Mouse (Mus musculus): ENCODE results near the gene Heg1. TPM values are rescaled to one million over a fixed set of nuclear protein-coding genes. Genes with fewer than 3 reads are reported as not detected.

Gene Heg1
- total RNA-seq, 2 experiments from 2014 or later = 24.9 to 34.2 TPM

DNA sequence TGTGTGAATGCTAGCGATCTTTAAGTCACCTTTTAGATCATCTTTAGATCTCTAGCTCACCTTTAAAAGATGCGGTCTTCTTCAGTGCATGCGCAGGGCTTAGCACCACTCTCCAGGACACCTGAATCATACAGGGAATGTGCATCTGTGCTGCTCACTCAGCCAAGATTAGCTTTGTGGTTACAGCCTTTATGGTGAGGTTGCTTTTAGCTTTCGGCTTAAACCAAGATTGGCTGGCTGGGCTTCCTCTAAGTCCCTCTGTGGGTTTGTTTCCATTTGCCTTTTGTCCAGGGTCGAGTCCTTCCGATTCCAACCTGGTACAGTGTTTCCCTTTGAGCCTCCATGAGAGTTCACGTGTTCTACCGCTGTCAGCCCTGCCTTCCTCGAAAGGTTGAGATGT, 20.1 kb downstream of the Heg1 start:
- no peak for ATAC-seq (replicated peaks; ENCODE audit: poor library complexity, severe bottlenecking)

DNA sequence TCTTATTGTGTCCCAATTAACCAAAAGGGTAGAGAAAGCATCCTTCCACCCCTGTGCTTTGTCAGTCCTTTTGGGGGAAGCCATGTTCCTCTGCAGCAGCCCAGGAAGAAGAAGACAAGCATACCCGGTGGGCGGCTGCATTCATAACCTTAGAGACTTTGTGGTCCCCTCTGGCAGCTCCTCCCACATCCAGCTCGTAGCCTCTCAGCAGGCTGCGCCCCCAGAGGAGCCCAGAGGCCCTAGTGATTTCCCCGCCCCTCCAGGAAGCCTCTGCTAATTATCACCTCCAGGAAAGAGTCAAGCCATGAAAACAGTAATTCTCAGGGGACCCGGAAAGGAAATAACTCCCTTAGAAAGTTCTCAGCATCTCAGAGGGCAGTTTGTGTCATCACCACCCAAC, 21.1 kb downstream of the Heg1 start:
- ATAC-seq (replicated peaks; ENCODE audit: poor library complexity, severe bottlenecking) = no peak

DNA sequence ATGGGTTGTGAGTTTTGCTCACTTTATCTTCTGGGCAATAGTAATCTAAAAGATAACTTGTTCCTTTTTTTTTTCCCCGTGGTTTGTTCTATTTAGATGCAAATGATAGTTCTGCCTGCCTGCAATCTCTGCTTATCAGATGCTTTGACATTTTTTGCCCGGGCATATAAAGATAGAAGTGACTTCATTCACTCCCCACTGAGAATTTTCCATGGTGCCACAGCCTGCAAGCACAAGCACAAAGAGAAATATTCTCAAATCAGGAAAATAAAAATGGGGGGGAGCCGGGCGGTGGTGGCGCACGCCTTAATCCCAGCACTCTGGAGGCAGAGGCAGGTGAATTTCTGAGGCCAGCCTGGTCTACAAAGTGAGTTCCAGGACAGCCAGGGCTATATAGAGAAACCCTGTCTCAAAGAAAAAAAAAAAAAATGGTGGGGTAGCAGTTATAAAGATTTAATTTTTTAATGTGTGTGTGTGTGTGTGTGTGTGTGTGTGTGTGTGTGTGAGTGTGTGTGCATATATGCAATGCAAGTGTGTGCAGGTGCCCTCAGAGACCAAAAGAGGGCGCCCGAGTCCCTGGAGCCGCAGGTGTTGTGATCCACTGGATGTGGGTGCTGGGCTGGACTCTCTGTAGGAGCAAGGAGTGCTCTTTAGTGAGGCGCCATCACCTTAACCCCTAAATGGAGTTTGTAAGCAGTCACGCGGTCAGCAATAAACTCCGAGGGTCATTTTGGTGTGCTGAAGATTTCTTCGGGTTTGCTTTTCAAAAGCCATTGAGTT, 22.1 kb downstream of the Heg1 start:
- no peak for ATAC-seq (replicated peaks; ENCODE audit: poor library complexity, severe bottlenecking)

DNA sequence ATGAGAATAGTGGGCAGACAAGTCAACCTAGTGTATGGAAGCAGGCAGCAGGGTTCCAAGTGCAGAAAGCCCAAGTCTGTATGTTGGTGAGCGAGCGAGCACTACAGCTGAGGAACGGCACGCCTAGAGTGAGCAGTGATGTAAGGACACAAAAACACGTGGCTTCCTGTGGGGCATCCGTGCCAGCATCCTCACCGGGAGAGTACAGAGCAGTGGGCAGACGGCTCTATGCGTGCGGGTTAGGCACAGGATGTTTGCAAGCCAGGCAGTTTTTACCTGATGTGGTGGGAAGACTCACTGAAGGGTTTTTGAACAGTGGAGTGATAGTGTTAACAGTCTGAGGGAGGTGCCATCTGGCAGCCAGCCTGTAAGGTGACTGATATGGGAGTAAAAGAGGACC, 23.9 kb downstream of the Heg1 start:
- ATAC-seq (replicated peaks; ENCODE audit: poor library complexity, severe bottlenecking) = no peak

DNA sequence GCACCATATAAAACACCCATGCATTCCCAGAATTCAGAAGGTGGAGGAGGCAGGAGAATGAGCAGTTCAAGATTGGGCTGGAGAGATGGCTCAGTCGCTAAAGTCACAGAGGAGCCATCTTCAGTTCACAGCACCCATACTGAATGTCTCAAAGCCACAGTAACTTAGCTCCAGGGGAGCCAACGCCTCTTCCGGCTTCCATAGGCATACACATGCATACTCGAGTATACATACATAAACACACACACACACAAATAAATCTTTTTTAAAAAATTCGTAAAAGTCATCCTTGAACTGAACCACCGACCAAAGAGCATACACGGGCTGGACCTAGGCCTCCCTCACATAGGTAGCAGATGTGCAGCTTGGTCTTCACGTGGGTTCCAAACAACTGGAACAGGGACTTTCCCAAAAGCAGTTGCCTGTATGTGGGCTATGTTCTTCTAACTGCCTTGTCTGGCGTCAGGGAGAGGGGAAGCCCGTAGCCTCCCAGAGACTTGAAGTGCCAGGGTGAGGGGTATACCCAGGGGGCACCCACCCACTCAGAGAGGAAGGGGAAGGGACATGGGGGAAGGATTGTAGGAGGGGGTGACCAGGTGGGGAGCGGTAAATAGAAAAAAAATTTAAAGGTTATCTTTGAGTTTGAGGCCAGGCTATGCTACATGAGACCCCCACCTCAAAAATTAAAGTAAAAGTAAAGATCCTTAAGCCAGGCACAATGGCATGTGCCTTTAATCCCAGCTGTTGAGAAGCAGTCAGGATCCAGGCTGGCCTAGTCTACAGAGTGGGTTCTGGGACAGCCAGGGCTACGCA, 24.6 kb downstream of the Heg1 start:
- ATAC-seq (replicated peaks; ENCODE audit: poor library complexity, severe bottlenecking) = no peak

DNA sequence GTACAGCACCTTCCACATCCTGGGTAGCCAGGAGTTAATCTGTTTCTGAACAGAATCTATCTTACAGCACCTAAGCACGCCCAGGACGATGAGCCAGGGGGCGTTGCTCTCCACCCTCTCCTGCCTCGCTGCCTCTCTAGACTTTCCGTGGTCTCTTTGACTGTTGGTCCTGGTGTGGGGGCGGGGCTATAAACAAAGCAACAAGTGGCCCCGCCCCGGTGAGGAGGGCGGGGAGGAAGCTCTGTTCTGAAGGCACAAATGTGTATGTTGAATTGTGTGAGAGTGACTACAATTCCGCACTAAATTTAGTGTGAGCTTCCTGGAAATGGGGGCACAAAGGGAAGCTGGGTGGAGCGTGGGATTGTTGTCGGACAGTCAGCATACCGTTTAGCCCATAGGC, 30.1 kb downstream of the Heg1 start:
- peak; percentile 98 for ATAC-seq (replicated peaks; ENCODE audit: poor library complexity, severe bottlenecking)

DNA sequence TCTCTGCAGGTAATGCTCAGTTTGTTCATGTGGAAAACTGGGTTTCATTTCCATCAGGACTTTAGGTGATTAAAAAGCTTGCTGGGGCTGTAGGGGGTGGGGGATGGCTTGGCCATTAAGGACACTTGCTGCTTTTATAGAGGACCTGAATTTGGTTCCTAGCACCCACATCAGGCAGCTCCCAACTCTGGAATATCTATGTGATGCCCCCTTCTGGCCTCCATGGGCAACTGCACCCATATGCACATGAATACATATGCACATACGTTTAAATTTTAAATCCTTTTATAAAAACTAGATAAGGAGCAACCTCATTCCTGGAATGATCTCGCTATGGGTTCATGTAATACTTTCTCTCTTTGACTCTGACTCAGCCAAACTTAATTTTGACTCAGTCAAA, 39.1 kb downstream of the Heg1 start:
- ATAC-seq (replicated peaks; ENCODE audit: poor library complexity, severe bottlenecking) = no peak

DNA sequence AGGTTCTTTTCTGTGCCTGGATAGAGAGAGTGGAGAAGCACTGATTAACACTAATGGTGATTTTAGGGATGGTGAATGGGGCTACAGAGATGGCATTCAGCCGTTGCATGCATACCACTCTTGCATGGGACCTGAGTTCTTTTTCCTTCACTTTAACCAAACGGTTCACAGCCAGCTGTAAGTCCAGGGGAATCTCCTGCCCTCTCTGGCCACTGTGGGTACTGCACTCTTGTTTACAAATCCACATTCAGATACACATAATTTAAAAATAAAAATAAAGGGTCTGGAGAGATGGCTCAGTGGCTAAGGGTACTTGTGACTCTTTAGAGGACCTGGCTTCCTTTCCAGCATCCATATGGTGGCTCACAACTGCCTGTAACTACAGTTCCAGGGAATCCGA, 39.8 kb downstream of the Heg1 start:
- no peak for ATAC-seq (replicated peaks; ENCODE audit: poor library complexity, severe bottlenecking)

DNA sequence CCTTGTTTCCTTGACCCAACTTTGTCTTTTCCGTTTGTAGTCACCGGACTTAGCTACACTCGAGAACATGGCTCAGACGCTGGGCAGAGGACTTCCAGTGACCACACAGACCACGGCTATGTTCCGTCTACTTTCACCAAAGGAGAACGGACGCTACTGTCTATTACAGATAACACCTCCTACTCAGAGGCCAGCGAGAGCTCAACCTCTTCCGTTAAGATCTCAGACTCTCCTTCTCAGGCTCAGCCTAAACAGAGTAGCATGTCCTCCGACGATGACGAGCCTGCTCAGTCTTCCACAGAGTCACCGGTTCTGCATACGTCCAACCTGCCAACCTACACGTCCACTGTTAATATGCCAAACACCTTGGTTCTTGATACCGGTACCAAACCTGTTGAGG, 42.1 kb downstream of the Heg1 start:
- ATAC-seq (replicated peaks; ENCODE audit: poor library complexity, severe bottlenecking) = no peak

DNA sequence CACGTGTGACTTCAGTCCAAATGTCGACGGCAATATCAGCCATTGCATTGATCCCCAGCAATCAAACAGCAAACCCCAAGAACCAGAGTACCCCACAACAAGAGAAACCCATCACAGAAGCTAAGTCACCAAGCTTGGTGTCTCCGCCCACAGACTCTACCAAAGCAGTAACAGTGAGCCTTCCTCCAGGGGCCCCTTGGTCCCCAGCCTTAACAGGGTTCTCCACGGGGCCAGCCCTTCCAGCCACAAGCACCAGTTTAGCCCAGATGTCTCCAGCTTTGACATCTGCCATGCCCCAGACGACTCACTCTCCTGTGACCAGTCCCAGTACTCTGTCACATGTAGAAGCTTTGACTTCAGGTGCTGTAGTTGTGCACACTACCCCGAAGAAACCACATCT, 42.7 kb downstream of the Heg1 start:
- no peak for ATAC-seq (replicated peaks; ENCODE audit: poor library complexity, severe bottlenecking)

DNA sequence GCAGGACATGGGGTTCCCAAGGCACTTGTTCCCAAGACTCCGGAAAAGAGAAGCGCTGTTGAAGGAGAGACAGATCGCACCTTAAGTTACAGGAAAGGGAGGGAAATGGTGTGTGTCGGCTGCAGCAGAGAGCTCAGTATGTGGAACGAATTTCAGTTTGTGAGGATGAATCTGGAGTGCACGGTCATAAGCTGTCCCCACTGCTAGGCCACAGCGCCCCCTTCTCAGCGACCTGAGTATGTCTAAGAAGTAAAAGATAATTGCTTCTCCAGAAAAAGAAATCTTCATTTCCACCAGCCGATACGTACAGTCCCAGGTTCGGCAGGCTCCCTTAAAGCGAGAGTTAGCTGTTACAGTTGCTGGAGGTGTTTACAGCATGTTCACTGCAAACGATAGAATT, 44.3 kb downstream of the Heg1 start:
- ATAC-seq (replicated peaks; ENCODE audit: poor library complexity, severe bottlenecking) = no peak

DNA sequence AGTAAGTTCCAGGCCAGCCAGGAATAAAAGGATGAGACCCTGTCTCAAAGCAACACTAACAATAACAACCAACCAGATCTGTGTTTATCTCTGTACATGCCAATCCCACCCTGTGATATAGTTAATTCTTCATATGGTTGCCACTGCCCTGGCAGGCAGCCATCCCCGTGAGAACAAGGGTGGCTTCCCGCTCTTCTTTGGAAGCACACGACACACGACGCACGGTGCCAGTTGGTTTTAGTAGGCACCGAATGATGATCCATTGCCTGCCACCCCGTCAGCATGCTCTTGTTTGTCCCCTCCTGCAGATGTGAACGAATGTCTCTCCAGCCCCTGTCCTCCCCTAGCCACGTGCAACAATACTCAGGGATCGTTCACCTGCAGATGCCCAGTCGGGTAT, 47.1 kb downstream of the Heg1 start:
- no peak for ATAC-seq (replicated peaks; ENCODE audit: poor library complexity, severe bottlenecking)

DNA sequence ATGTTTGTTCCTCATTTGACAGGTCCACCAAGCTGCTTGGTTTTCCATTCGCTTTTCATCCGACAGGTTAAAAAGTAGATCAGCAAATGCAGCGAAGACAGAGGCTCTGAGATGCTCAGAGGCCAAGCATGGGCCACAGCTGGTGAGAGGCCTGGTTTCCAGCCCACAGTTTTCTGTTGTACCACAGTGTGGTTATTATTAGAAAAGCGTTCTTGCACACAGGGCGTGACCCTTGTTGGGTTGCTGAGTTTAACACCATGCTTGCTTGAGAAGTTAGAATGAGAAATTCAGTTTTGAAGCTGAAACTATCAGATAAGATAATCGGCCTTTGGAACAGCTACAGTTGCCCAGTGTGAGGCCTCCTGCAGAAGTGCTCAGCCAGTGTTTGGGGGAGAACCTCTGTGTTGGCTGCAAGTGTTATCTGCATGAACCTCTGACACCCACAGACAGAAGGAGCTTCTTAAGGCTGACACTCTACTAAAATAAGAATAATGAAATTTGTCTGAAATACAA, 48.1 kb downstream of the Heg1 start:
- ATAC-seq (replicated peaks; ENCODE audit: poor library complexity, severe bottlenecking) = peak; percentile 62

DNA sequence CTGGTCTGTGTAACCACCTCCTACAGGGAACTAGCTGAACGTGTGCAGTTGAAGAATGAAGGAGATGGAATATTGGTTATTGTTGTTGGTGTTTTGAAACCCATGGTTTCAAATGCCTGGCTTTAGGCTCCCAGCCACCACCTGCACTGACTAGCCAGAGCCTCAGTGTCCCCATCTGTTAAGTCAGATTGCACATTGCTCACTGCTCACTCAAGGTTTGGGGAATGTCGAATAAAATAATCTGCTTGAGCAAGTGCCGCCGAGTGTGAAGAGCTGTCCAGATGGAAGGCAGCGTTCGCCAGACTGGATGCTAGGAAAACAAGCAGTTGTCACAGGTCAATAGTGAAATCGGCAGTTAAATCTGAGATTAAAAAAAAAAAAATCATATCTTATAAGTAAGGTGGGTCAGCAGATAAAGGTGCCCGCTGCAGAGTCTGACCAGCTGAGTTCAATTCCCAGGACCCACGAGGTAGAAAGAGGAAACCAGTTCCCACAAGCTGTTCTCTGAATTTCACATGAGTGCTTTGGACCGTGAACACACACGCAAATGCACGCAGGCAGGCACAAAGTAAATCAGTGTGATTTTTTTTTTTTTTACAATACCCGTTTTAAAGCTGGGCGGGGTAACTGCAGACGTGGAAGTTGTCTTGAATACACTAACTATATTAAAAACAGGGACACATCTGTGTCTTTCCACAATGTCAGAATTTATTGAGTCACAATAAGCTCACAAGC, 48.8 kb downstream of the Heg1 start:
- ATAC-seq (replicated peaks; ENCODE audit: poor library complexity, severe bottlenecking) = peak; percentile 9; the same call in 1 of the 2 replicates

DNA sequence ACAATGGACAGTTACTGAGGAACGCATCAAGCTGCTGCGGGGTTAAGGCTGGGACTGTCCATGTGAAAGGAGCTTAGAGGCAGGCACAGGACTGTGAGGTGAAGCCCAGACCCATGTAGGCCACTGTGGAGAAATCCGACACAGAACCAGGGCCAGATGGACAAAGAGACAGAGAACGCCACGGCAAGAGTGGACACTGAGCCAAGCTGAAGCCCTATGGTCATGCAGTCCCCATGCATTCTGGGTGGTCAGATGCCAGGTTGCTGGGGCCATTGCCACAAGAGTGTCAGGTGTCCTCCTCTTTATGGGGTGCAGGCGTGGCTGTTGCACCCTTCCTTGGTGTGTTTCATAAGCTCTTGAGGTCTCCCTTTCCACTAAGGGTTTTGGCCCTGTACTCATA, 49.7 kb downstream of the Heg1 start:
- 0 out of 2 replicates have a peak, but pooled peaks have one; percentile 31 for ATAC-seq (replicated peaks; ENCODE audit: poor library complexity, severe bottlenecking)

DNA sequence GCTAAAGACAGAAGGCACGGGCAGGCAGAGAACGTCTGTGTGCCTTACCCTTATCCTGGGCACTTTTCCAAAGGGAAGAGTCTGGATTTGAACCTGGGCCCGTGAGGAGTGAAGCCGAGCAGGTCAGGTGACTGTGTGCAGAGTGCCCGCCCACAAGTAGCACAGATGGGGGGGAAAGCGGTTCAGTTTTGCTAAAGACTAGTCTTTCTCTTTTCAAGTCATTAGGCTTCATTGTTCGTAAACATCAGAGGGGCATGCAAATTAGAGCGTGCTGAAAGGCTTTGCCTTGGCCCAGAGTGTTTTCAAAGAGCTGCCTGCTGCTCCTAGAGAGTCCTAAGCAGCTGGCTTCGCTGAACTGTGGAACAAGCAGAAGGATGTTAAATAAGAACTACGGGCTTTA, 50.4 kb downstream of the Heg1 start:
- ATAC-seq (replicated peaks; ENCODE audit: poor library complexity, severe bottlenecking) = no peak

DNA sequence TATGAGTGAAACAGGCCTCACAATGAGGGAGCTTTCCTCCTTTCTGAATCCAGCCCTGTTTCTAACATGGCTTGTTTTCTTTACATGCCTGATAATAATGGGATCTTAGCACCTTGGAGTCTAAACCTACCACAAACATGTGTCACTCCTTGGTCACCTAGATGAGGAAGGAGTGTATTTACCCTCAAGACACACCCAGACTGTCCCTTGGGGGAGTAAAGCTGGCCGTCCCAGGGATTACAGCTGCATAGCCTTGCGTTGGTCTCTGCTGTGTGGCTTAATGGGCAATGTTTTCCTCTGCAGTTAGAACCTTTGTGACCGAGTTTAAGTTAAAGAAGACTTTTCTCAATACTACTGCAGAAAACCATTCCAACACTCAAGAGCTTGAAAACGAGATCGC, 51.1 kb downstream of the Heg1 start:
- ATAC-seq (replicated peaks; ENCODE audit: poor library complexity, severe bottlenecking) = no peak

DNA sequence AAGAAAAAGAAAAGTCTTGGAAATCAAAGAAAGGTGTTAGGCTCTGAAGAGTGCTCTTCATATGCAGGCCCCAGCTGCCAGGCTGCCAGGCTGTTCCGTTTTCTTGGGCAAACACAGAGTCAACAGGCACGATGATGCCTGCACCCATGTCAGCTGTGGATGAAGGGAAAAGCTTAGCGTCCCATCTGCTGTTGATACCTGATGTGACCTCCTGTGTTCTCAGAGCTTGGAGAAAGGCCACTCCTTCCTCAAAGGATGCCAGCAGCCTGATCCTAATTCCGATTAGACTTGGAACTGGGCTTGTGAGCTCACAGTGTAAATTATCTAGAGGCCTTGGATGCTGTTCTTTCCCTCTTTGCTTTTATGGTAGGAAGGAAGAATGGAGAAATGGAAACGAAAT, 51.6 kb downstream of the Heg1 start:
- no peak for ATAC-seq (replicated peaks; ENCODE audit: poor library complexity, severe bottlenecking)

DNA sequence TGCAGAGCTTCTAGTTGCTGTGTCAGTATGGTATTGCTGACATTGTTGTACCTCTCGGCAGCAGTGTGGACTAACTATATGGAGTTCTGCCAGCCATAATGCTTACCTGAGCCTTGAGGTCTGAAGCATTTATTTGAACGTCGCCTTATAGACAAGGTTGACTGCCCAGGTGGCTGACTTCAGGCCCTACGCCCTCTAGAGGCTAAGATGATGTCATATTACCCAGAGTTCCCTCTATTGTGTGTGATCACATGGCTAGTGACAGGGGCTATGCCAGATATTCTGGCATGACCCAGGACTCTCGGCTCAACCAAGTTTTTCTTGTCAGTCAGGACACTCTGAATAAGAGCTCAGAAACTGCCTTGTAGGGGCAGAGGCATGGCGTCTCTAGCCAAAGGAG, 52.6 kb downstream of the Heg1 start:
- no peak for ATAC-seq (replicated peaks; ENCODE audit: poor library complexity, severe bottlenecking)

DNA sequence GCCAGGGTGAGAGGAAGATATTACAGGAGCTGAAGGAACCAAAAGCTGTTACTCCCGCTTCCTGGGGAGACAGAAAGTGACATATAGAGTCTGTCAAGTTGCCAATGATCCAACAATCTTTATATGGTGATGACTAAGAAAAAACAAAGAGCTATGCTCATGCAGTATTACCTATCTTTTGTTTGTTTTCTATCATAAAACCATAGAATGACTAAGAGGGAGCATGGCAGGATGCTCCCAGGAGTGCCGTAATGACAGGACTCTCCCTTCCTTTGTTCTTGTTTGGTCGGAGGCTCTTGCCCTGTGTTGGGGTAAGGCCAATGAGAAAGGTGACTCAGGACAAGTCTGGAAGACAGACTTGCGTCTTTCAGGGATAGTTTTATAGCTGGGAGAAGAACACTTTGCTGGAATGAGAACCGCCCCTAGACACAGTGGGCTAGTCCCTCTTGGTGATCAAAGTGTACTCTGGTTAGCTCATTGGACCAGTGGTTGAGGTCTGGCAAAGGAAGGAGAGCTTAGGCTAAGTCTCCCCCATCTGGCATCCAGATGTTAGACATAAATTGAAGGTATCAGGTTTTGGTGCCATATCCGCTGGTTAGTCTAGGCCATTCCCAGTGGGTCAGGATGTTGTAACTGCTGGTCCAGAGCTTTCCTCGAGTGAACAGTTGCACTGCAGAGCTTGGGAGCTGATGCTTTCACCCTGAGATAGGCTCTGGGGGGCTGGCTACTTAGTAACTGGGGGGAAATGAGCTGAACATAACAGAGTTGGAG, 55.0 kb downstream of the Heg1 start:
- ATAC-seq (replicated peaks; ENCODE audit: poor library complexity, severe bottlenecking) = no peak
